Mouse (Mus musculus) regulatory T cell (primary cell): ENCODE measurements around the gene Mxd3.

ENCODE experiments used
- in situ Hi-C: fragments of 300-600 bp; cut with MboI, MseI; formaldehyde crosslinking; loops from one replicate; pipeline ENCODE4 v1.15.1; 2025; ENCODE audit warnings: high pct_unique_total_duplicates

Mxd3 gene

DNA sequence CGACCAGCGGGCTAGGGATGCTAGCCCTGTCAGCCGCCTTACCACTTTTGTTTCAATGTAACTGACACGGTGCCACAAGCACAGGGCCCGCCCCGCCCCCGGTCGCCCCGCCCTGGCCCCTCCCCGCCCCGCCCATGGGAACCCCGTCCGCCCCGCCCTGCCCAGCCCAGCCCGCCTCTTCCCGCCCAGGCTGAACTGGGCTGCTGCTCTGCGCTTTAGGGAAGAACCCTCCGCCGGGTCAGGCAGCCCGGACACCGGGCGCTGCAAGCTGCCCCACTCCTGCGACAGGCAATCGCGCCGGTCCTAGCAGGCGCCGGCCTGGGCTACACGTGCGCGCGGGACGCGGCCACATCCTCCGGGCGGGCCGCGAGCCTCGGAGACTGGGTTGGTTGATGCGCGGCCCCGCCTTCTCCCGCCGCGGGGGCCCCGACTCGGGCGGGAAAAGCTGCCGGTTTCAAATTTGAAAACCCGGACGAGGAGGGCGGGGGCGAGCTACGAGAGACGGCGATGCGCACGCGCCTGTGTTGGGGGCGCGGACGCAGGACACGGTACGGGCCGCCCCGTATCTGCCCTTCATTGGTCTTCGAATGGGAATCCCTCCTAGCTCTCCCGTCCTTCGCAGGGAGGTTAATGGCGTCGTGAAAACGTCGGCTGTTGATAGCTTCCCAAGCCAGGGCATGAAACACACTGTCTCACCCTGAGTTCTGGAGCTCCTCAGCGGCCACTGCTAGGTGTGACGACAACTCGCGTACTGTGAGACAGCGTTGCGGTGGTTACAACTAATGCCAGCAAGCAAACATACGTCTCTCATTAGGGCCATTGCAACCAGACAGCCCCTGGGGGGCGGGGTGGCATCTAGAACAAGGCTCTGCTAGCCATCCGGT lies at the start of gene Mxd3:
Mxd3 (minus strand) TSS at position 141 of the 884 bp plus-strand sequence.
- in situ Hi-C loops, result no loop called here

DNA sequence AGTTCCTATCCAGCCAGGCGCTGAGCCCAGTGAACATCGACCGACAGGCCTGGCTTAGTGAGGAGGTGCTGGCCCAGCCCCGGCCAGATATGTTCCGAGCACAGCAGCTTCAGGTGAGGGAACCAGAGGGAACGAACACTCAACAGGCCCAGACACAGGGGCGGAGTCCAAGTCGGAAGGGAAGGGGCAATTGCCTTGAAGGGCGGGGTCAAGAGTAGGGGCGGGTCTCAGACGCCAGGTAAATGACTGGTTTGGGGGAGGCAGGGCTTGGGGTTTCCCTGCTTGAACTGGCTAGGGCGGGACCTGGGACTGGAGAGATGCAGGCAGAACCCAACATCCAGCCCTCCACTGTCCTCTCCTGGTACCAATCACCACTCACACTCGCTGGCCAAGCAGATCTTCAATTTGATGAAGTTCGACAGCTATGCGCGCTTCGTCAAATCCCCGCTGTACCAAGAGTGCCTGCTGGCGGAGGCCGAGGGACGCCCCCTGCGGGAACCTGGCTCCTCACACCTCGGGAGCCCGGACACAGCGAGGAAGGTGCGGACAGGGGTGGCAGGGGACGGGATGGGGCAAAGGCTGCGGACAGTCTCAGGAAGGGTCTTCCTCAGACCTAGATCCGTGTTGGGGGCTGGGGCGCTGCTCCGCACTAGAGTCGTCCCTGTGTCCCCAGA lies 49.4 kb upstream of the Mxd3 start:
- in situ Hi-C loops, result no loop called here

DNA sequence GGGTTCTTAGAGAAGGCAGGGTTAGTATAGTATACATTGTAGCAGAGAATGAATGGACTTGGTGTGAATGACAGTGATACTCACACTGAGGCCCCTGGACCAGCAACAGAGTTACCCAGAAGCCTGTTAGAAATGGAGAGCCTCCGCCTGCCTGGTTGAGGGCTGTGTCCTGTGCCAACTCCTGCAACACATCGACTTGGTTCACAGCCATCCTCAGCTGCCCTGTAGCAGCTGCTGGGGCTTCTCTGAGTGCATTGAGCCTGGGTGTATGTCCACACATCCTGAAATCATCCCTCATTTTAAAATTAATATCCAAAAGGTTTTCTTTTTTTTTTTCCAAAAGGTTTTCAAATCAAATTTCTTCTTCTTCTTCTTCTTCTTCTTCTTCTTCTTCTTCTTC lies 46.3 kb upstream of the Mxd3 start:
- in situ Hi-C loops, result no loop called here

DNA sequence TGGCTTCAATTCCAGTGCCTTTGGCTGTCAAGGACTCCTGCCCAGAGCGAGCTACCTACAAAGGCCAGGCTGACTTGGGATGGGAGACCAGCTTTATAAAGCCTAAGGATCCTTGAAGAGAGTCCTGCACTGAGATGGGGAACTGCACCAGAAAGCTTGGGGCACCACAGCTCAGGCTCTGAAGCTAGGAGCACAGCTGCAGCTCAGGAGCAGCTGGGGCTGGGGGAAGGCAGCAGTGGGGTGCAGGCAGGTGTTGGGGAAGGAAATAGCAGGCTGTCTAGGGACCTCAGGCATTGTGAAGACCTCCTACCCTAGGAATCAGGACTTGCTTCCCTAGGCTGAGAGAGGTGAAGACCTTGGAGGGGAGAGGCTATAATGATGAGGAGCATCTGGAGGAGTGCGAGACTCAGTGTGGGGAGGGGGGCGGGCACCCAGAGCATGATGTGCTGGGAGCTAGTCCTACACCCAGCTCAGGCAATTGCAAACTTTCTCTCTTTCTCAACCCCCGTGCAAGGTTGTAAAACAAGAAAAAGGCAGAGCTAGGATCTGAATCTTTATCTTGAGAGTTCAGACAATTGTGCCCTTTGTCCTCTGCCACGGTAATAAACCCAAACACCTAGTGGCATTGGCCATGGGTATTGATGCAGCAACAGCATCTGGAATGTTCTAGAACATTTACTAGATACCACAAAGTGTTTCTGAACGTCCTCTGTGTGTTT lies 44.7 kb upstream of the Mxd3 start:
- in situ Hi-C loops, result no loop called here

DNA sequence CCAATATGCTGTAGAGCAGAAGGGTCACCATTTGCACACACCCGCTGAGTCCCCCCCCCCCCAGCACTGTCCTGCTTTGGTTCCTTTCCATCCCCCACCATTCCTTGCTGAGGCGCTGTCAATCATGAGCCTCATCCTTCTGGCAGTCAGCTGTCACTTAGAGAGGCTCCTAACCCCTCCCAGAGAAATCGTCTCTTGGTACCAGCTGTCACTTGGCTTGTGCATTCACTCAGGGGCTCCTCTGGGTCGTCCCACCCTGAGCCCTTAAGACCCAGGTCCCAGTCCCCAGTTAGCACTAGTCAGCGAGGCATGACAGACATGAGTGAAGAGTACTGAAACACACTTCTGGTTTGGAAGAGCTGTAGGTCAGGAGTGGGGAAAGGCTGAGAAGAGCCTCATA lies 42.1 kb upstream of the Mxd3 start:
- in situ Hi-C loops, result no loop called here

DNA sequence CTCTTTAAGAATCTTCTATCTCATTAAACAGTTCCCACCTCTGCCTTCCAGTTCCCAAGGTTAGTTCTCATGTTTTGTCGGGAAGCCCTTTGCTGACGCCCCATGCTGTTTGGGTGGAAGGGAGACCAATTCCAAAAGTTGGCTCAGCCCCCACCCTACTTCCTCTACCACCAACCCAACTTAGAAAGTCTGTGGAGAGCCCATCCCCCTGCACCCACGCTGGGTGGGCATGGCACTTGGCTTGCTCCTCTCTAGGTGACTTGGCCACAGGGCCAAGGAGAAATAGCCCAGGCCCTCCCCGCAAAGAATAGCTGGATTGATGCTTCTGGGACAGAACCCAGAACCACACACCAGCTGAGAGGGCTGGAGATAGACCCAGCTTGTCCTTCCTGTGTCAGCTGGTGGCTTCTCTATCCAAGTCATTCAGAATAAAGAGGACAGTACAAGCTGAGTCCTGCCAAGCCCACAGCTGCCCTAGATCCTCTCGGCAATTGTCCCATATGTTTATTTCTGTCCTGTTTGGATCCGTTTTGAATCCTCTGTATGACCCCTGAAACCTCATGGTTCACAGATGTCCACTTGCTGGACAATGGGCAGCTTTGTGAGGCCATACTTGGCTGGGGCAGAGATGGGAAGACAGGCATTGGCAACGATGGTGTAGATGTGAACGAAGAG lies 41.5 kb upstream of the Mxd3 start:
- in situ Hi-C loops, result no loop called here

DNA sequence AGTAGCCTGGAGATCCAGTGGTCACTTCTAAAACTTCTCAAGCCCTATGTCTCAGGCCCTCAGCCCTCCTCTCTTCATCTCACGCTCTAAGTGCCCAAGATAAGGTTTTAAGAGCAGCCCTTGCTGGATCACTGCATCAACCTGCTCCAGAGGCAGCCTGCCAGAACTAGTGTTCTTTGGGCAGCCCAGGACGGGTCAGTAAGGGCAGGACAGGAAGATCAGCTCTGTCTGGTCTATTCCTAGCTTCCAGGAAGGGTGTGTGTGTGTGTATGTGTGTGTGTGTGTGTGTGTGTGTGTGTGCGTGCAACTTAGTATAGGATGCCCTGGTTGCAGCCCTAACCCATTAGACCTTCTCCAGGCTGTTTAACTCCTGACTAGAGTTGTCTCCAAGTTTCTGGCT lies 40.6 kb upstream of the Mxd3 start:
- in situ Hi-C loops, result no loop called here

DNA sequence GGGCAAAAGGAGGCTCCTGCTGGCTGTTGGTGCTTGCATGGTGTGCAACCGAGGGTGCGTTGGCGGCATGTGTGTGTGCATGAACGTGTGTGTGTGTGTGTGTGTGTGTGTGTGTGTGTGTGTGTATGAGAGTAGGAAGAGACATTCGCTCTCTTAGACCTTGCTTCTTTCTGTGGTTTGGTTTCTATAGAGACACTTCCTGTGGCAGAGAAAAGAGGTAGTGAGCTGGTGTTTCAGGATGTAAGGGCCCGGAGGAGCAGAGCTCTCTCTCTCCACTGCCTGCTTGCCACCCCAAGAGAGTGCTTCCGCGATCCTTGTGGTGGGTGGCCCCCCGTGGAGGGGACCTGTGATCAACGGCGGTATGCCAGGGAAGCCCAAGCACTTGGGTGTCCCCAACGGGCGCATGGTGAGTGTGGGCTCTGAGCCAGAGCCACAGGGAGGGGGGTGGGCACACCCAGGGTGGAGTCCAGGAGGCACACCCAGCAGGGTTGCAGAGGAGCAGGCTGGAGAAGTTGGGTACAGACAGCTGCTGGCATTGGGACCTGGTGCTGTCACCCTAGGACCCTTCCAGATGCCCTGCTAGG lies 40.0 kb upstream of the Mxd3 start, which contains the start of gene Rgs14:
Rgs14 (plus strand) TSS at position 202 of the 584 bp plus-strand sequence.
- in situ Hi-C loops, result no loop called here

DNA sequence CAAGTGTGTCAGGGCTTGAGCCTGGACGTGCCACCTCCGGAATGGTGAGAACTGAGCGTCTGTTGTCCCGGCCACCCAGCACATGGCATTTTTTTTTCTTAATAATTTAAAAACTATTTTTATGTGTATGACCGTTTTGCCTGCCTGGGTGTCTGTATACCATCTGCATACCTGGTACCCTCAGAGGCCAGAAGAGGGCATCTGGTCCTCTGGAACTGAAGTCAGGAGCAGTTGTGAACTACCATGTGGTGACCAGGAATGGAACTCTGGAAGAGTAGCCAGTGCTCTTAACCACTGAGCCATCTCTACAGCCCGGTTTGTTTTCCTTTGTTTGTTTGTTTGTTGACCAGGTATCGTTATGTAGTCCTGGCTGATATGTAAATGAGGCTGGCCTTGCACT lies 38.8 kb upstream of the Mxd3 start:
- in situ Hi-C loops, result no loop called here

DNA sequence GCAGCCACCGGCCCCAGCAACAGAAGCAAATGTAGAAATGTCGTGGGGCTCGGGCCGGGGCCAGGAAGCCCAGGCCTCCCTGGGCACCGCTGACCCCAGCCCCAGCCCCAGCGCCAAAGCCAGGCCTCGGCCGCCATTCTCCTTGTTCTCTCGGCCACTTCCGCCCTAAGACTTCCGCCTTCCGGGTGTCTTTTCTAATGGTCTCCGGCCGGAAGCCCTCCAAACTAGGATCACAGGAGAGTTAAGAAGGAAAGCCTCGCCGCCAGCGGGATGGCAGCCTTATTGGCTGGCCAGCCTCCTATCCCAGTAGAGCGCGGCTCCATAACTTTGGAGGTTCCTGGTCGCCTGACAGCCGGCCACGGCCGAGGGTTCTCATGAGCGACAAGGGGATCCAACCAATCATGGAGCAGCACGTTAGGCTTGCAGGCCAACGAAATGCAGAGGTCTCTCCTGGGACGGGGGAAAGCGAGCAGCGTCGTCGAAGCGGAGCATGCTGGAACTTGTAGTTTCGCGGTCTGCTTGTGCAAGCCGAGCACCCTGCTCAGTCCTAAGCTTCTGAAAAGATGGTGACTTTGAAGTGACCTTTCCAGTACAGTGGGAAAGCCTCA lies 32.9 kb upstream of the Mxd3 start, which contains the start of gene Lman2:
Lman2 (minus strand) TSS at position 331 of the 608 bp plus-strand sequence.
- in situ Hi-C loops, result no loop called here

DNA sequence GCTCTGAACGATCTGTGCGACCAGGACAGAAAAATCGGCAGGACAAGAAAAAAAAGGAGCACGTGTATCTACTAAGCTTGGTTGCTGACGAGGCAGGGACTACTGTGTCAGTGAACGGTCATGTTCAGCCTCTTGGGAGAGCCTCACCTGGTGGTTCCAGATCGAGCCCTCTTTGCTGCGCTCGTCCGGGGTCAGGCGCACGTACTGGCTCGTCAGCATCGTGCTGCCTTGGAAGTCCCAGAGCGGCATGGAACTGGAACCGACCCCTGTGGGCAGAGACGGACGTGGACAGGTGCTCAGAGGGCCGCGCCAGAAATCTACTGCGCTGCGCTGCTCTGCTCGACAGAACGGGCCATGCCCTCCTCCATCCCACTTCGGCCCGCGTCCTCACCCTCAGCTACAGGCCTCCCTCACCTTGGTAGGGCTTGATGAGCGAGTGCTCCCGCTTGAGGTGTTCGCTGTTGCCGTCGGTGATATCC lies 32.4 kb upstream of the Mxd3 start:
- in situ Hi-C loops, result no loop called here

DNA sequence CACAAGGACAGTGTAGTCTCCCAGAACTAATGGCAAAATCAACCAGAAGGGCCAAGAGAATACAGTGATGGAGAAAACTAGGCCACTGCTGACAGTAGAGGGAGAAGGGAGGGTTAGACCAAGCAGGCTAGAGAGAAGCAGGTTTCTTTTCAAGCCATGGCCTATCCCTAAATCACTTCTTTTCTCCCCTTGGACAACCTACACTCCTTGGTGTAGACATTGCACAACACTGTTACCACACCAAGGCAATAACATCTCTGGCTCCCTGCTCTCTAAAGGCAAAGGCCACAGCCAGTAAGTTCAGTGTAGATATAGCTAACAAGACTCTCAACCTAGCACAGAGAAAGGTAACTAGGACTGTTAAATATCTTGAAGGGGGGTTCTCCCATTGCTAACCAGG lies 31.5 kb upstream of the Mxd3 start:
- in situ Hi-C loops, result no loop called here

DNA sequence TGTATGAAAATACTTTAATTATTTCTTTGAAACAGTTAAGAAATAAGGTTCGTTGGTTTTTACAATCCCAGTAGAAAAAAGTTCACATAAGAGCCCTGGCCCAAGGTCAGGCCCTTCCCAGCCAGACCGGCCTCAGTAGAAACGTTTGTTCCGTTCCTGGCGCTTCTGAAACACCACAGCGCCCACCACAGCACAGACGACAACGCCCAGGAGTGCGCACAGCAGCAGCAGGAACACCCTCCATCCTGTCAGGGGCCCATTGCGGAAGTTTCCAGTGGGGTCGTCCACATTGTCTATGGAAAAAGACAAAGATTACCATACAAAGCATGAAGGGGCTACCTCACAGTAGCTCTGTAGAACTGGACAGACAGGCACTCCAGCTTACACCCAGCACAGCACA lies 17.1 kb upstream of the Mxd3 start:
- in situ Hi-C loops, result no loop called here

DNA sequence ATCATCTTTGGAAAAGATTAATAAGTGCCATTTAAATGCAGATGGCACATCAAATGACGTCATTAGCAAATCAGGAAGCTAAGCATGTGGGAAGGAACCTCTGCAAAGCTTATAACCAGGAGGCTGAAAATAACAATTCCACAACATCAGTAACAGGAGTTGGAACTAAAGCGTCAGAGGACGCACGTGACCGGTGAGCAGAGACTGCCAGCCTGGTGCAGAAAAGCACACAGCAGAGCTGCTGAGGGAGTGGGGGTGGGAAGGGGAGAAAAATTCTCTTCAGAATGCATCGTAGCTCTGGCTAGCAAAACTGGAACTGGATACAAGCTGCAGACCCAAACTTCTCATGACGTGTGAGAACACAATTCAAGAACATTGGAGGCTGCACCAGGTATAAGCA lies 14.7 kb upstream of the Mxd3 start:
- in situ Hi-C loops, result no loop called here

DNA sequence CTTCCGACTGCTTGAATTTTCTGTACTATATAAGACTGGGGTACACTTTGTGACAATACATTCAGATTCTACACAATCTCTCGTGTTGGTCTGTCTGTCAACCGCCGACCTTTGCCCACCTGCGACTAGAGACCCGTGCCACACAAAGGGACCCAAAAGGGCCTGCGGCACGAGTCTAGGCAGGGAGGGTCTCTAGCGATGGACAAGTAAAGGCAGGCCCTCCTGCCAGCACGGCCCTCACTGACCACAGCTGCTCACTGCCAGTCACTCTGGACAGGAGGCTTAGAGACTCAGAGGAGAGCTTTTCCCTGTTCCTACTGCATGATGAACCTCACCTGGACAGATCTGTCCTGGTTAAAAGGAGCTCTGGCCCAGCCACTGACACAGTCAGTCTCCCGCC lies 12.8 kb upstream of the Mxd3 start:
- in situ Hi-C loops, result no loop called here

DNA sequence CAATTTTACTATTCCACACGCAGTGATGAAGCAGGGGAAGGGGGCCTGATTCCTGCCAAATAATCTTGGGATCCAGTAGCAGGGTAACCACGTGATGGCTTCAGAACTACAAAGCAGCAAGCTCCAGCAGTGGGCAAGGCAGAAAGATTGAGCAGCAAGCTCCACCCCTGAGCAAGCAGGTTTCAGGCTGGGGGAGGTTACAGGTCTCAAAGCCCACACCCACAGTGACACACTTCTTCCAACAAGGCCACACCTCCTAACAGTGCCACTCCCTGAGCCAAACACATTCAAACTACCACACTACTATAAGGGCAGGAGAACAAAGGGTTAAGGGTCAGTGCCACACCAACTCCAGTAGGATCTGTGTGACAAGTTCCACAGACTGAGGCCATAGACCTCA lies 9.6 kb upstream of the Mxd3 start:
- in situ Hi-C loops, result no loop called here

DNA sequence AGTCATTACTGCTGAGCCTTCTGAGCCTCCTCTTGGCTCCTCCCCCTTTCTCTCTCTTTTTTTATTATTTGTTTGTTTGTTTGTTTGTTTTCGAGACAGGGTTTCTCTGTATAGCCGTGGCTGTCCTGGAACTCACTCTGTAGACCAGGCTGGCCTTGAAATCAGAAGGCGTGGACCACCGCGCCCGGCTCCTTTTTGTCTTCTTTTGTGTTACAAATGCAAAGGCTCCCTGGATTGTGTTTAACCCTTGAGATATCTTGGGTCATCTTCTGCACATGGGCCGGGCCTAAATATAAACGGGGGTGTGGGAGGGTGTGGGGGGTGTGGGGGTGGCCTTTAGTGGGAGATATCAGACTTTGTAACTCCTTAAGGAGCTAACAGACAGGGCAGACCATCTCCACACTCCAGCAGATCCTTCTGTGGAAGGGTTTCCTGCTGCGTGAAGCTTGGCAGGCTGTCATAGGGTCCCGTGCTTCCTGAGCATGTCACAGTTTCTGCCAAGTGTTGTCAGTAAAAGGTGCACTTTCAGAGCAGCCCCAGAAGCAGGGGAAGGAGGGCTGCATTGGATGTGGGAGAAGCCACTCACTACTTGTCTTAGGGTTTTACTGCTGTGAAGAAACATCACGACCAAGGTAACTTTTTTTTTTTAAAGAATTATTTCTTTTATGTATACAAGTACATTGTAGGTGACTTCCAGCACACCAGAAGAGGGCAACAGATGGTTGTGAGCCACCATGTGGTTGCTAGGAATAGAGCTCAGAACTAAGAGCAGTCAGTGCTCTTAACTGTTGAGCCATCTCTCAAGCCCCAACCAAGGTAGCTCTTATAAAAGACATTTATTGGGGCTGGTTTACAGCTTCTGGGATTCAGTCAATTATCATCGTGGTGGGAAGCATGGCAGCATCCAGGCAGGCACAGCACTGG lies 8.8 kb upstream of the Mxd3 start:
- in situ Hi-C loops, result no loop called here

DNA sequence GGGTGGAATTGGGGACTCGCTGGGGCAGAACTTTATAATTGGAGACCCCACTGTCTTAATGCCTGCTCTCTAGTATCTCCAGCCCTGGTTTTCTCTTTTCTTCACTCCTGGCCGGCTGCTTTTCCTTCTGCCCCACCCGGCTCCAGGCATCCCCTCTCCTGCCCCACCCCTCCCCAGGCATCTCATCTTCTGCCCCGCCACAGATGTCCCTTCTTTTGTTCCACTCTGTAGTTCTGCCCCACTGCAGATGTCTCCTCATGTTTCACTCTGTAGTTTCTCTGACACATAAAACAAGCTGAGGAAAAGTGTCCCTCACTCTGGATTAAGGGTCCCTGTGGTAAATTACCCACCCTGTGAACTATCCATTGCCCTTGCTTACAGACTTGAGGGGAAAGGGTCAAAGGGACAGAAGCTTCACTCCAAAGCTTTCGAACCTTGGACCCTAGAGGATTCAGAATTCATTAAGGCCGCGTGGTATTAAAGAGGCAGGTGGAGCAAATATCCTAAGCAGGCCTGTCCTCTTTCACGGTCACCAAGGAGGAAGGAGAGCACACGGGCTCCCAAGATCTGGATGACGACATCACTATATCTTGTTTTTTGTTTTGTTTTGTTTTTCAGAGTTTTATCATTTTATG lies 7.8 kb upstream of the Mxd3 start:
- in situ Hi-C loops, result no loop called here

DNA sequence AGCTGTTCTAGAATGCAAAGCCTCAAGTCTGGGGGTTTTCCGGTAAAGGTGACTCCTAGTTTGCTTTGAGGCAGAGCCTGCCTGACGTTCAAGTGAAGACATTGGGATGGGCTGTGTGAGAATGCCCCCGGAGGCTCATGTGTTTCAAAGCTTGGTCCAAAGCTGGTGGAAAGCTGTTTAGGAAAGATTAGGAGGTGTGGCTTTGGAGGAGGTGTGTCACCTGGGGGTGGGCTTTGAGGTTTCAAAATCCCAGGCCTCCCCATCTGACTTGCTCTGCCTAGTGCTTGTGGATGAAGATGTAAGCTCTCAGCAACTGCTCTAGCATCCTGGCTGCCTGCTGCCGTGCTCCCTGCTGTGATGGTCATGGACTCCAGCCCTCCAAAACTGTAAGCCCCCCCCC lies 6.1 kb upstream of the Mxd3 start:
- in situ Hi-C loops, result no loop called here
